Mouse (Mus musculus): ENCODE measurements around the gene Fadd.

Fadd gene

GRCm38 (mm10) chr7:144531585-144532378, 50.5 kb downstream of the Fadd start:
- ATAC-seq (ENCODE audit: low TSS enrichment): no peak

- peak; percentile 97 for ATAC-seq (ENCODE audit: low TSS enrichment)
Measured at GRCm38 (mm10) chr7:144529851-144530250, 52.4 kb downstream of the Fadd start.

- no peak for ATAC-seq (ENCODE audit: low TSS enrichment)
Measured at GRCm38 (mm10) chr7:144527723-144528221, 54.5 kb downstream of the Fadd start.

Measured in frontal cortex, adult (tissue).